Mouse (Mus musculus) MEL (cell line): ENCODE measurements around the gene Kif26b.

Source experiments
- CTCF ChIP-seq, 3 experiments: IDR thresholded peaks in 2 of 3; conservative IDR thresholded peaks in 1 of 3; 2 replicates each; pipeline ENCODE4 v1.5.1; 2011 to 2012; ENCODE audit warnings: low read length in 3 of 3, low read depth in 2 of 3, mild to moderate bottlenecking in 2 of 3, improper control_type of control experiment in 1 of 3, inconsistent platforms in 1 of 3, mixed read lengths in 1 of 3, moderate library complexity in 1 of 3; ENCODE audit not compliant: control insufficient read depth in 1 of 3, insufficient read depth in 1 of 3, poor library complexity in 1 of 3, severe bottlenecking in 1 of 3
- MAX ChIP-seq: IDR thresholded peaks from 2 replicates; pipeline ENCODE4 v1.6.1; 2011; ENCODE audit warnings: low read length, improper control_type of control experiment
- POLR2A ChIP-seq, 2 experiments: IDR thresholded peaks; 2 replicates each; pipeline ENCODE4 v1.6.1; 2011 to 2012; ENCODE audit warnings: low read length in 2 of 2, mild to moderate bottlenecking in 2 of 2, control low read depth in 1 of 2, improper control_type of control experiment in 1 of 2, low read depth in 1 of 2, moderate library complexity in 1 of 2; ENCODE audit not compliant: control insufficient read depth in 1 of 2, insufficient read depth in 1 of 2, poor library complexity in 1 of 2
- RCOR1 ChIP-seq: IDR thresholded peaks from 2 replicates; pipeline ENCODE4 v1.6.1; 2012; ENCODE audit warnings: low read depth, mild to moderate bottlenecking, inconsistent platforms, low read length, improper control_type of control experiment
- TCF12 ChIP-seq: IDR thresholded peaks from 2 replicates; pipeline ENCODE4 v1.6.1; 2014; ENCODE audit warnings: low read depth, mild to moderate bottlenecking, inconsistent platforms, low read length, improper control_type of control experiment, moderate library complexity
- USF1 ChIP-seq: IDR thresholded peaks from 2 replicates; pipeline ENCODE4 v1.6.1; 2014; ENCODE audit warnings: low read depth, mild to moderate bottlenecking, inconsistent platforms, low read length, improper control_type of control experiment, moderate library complexity
- ZC3H11A ChIP-seq: IDR thresholded peaks from 2 replicates; pipeline ENCODE4 v1.6.1; 2012; ENCODE audit warnings: low read depth, mild to moderate bottlenecking, inconsistent platforms, low read length, improper control_type of control experiment
- ZNF384 ChIP-seq: IDR thresholded peaks from 2 replicates; pipeline ENCODE4 v1.6.1; 2012; ENCODE audit warnings: low read depth, mild to moderate bottlenecking, inconsistent platforms, low read length, improper control_type of control experiment

DNA sequence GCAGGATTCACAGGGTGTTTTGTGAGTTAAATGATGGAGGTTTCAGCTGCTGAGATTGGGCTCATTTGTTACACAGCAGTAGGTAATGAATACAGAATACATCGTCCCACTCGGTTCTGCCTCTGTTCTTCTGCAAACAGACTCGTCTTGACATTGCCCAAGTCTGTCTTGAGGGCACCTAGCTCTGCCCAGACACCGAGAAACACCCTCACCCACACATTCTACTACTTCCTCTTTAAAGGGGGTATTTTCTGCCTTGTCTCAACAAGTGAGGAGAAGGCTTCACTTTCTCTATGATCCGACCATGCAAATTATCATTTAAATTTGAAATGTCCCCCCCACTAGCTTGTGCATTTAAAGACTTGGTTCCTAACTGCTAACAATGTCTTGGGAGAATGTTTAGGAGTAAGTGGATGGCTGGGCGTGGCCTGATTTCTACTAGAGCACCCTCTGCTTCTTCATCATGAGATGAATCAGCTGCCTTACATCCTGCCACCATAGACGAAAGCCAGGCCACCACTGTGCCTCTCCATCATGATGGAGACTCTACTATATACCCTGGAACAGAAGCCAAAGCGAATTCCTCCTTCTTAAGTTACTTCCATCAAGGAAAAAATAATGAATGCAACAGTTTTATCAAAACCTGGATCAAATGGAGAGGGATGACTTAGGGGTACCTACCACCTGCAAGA lies 395.7 kb downstream of the Kif26b start:
- TF ChIP-seq CTCF (IDR thresholded peaks at IDR 0.05 in 2 of 3, conservative IDR thresholded peaks at IDR 0.05 in 1 of 3; ENCODE audit: control insufficient read depth in 1 of 3, insufficient read depth in 1 of 3, low read depth in 2 of 3, low read length in 3 of 3, poor library complexity in 1 of 3, severe bottlenecking in 1 of 3) (no peak), POLR2A (IDR thresholded peaks at IDR 0.05; ENCODE audit: control insufficient read depth in 1 of 2, insufficient read depth in 1 of 2, low read depth in 1 of 2, low read length in 2 of 2, poor library complexity in 1 of 2) (no peak), ZNF384 (no peak), USF1 (no peak), RCOR1 (no peak), ZC3H11A (no peak), TCF12 (no peak), MAX (no peak)
